Mouse (Mus musculus): ENCODE results near the gene Olfr223.

- TF ChIP-seq POLR2A (IDR thresholded peaks at IDR 0.05; ENCODE audit: control insufficient read depth, extremely low read depth, insufficient read depth, low read length, poor library complexity) (no peak), CTCF (IDR thresholded peaks at IDR 0.05; ENCODE audit: borderline replicate concordance, control insufficient read depth, extremely low read depth, insufficient read depth, low read length, poor library complexity) (no peak)
These were observed 51.8 kb downstream of the Olfr223 start, which contains the start of gene Nlrp3 for GRCm38 (mm10) chr11:59541324-59541723.
